Mouse (Mus musculus) liver, postnatal 0 days (tissue): Measurements from ENCODE around the gene Ccser1.

Experiments
- CTCF ChIP-seq: sonication (generic); IDR thresholded peaks from 2 replicates; pipeline ENCODE4 v1.5.1; 2016; ENCODE audit warnings: antibody characterized with exemption, low read depth
- EP300 ChIP-seq: IDR thresholded peaks from 2 replicates; pipeline ENCODE4 v1.6.1; 2016; ENCODE audit warnings: antibody characterized with exemption, low read depth, mild to moderate bottlenecking

- TF ChIP-seq CTCF: no peak
- TF ChIP-seq EP300: no peak
Measured at GRCm38 (mm10) chr6:61765801-61766200, 585.7 kb downstream of the Ccser1 start.
